Mouse (Mus musculus) spleen, adult 2 months (tissue): Measurements from ENCODE around the gene Gm4756.

Source experiments
- CTCF ChIP-seq: fragments of 200-500 bp; IDR thresholded peaks from 2 replicates; pipeline ENCODE4 v1.5.1; 2011; ENCODE audit warnings: mild to moderate bottlenecking, inconsistent platforms; ENCODE audit not compliant: insufficient read depth, insufficient read length, insufficient replicate concordance; ENCODE audit errors: extremely low read depth
- POLR2A ChIP-seq: fragments of 200-500 bp; IDR thresholded peaks from 2 replicates; pipeline ENCODE4 v1.6.1; 2011; ENCODE audit warnings: low read depth, low read length, inconsistent platforms

GRCm38 (mm10) chr12:72671516-72672135, 22.2 kb upstream of the Gm4756 start:
- TF ChIP-seq CTCF, result no peak
- no peak for TF ChIP-seq POLR2A
